Mouse (Mus musculus): Measurements from ENCODE around the gene CN725425. TPM values are rescaled to one million over a fixed set of nuclear protein-coding genes. Genes with fewer than 3 reads are reported as not detected.

CN725425 gene
- total and polyA plus RNA-seq, 3 experiments, result not detected

Other genes starting within 250 kb of the CN725425 start
- 10 to 100 TPM; 18.0 to 19.5 TPM for gene Kif21a, start 149.5 kb upstream of the CN725425 start, total RNA-seq (2021)
- gene Kif21a, start 149.5 kb upstream of the CN725425 start, polyA plus RNA-seq (2012; rRNA removed), result 1.8 and 2.3 TPM in 2 replicates
- 10 to 100 TPM; 17.3 to 44.1 TPM for gene Abcd2, start 7.7 kb upstream of the CN725425 start, total RNA-seq (2021)
- gene Abcd2, start 7.7 kb upstream of the CN725425 start, polyA plus RNA-seq (2012; rRNA removed), result 0.68 and 2.6 TPM in 2 replicates